Mouse (Mus musculus) central nervous system, embryonic 11.5 days (tissue): ENCODE results near the gene Pabpn1l. TPM values are rescaled to one million over a fixed set of nuclear protein-coding genes. Genes with fewer than 3 reads are reported as not detected.

Experiments used
- polyA plus RNA-seq: library from polyadenylated mRNA; depleted of rRNA; stranded (reverse); fragments of >200 nt; gene quantifications from 2 replicates; pipeline ENCODE4 v1.2.3, GENCODE M21; 2012; rRNA removed

Gene Pabpn1l
- polyA plus RNA-seq, result not detected in 2 replicates

DNA sequence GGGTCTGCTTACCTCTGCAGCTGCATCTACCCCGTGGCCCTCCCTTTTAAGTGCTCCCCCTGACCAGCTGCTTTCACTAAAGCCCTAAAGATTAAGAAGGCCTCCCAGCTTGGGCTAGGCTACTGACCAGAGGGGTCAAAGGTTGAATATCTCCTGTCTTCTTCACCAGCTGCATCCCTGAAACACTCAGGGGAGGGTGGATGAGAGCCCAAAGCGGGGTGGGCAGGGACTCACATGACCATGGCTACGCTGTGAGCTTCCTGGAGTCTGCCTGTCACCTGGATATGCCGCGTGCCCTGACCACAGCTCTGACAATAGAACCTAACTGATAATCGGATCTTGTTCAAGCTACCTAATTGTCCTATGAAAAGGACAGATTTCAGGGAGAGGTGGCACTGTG is at the start of gene Pabpn1l:
Pabpn1l (minus strand) TSS at position 13 of the 400 bp plus-strand sequence.

DNA sequence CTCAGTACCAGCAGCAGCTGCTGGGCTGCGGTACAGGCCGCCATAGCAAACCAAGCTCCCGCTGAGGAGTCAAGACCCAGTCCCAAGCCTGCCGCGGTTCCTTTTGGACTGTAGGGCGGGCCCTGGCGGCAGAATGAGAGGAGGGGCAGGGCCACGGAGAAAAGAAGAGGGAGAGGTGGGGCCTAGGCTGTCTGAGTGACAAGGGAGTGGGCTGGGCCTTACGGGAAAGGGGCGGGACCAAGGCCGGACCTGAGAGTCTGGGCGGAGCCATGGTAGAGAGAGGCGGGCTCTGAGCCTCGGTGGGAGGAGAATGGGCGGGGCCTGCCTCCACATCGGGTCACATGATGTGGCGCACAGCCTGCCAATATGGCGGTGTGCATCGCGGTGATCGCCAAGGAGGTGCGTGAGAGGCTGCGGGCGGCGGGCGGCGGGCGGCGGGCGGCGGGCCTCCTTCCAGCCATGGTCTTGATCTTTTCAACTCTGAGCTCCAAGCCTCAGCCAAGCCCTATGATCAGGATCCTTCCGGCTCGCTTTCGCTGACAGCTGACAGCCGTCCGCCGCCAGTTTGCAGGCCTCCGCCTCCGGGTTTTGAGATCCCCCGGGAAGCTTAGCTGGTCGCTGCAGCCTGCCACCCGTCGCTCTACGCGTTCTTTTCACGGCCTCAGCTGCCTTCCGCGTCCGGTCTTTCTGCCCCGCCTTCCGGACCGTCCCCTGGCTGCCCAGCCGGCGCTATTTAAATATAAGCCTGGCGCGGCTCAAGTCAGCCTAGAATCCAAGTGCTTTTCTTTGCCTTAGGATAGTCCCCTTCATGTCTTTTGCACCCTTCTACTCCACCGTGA is 11.0 kb downstream of the Pabpn1l start, which contains the start of the genes Galns and Trappc2l:
Galns (minus strand) TSS at position 169 of the 839 bp plus-strand sequence.
Trappc2l (plus strand) TSS at position 346 of the 839 bp plus-strand sequence.

DNA sequence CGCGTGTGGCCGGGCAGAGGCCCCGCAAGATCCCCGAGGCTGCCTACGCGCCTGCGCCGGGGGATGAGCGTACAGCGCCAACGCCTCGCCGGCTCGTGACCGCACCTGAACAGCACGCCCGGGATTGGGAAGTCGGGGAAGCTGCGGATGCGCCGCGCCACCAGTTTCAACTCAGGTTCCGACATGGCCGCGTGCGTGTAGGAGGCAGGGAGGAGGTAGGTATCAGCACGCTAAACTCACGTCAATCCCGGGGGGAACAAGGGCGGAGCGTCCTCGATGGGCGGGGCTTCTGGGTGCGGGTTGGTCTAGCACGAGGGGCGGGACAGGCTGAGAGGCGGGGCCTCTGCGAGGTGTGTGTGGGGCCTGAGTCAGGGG is 45.9 kb downstream of the Pabpn1l start, which contains the start of gene Aprt:
Aprt (minus strand) TSS at position 262 of the 375 bp plus-strand sequence.

Other genes with a start within 250 kb of the Pabpn1l start
- gene Zc3h18, start 246.1 kb downstream of the Pabpn1l start, polyA plus RNA-seq, result 66.3 and 133 TPM in 2 replicates
- 0.44 and 0.46 TPM in 2 replicates for gene Il17c, start 200.7 kb downstream of the Pabpn1l start, polyA plus RNA-seq
- 31.4 and 37.6 TPM in 2 replicates for gene Cyba, start 189.8 kb downstream of the Pabpn1l start, polyA plus RNA-seq
- gene Mvd, start 179.3 kb downstream of the Pabpn1l start, polyA plus RNA-seq, result 34.6 and 43.5 TPM in 2 replicates
- 0.09 and 0.13 TPM in 2 replicates for gene Snai3, start 162.0 kb downstream of the Pabpn1l start, polyA plus RNA-seq
- gene Rnf166, start 146.7 kb downstream of the Pabpn1l start, polyA plus RNA-seq, result 34.0 and 46.0 TPM in 2 replicates
- 60.5 and 74.7 TPM in 2 replicates for gene Ctu2, start 146.6 kb downstream of the Pabpn1l start, polyA plus RNA-seq
- 21.0 and 43.3 TPM in 2 replicates for gene Piezo1, start 71.4 kb downstream of the Pabpn1l start, polyA plus RNA-seq
- gene Cdt1, start 54.7 kb downstream of the Pabpn1l start, polyA plus RNA-seq, result 62.7 and 81.6 TPM in 2 replicates
- gene Aprt, start 45.8 kb downstream of the Pabpn1l start, polyA plus RNA-seq, result 141 and 155 TPM in 2 replicates
- gene Galns, start 11.3 kb downstream of the Pabpn1l start, polyA plus RNA-seq, result 4.8 and 6.7 TPM in 2 replicates
- 104 and 108 TPM in 2 replicates for gene Trappc2l, start 11.1 kb downstream of the Pabpn1l start, polyA plus RNA-seq
- gene Cbfa2t3, start 76.4 kb upstream of the Pabpn1l start, polyA plus RNA-seq, result 6.5 and 8.2 TPM in 2 replicates
- gene Acsf3, start 152.7 kb upstream of the Pabpn1l start, polyA plus RNA-seq, result 15.2 and 16.0 TPM in 2 replicates
- 0.47 and 6.9 TPM in 2 replicates for gene Cdh15, start 225.2 kb upstream of the Pabpn1l start, polyA plus RNA-seq